Mouse (Mus musculus) ES-Bruce4 (cell line): ENCODE measurements at regions not wholly inside any gene's neighbourhood (a gene's known extent, or its start where the extent isn't known, plus 50 kb on each side); places are given as distances from the start of the nearest gene placed in this dataset.
"Not testable (repeated sequence)": the region's sequence is repeated elsewhere in the genome, so short reads cannot be mapped to it uniquely, and the experiment has no call there.

Source experiments
- CTCF ChIP-seq: IDR thresholded peaks from one replicate; pipeline ENCODE4 v1.8.1; 2011; ENCODE audit warnings: low read depth, low read length
- POLR2A ChIP-seq: IDR thresholded peaks from one replicate; pipeline ENCODE4 v1.8.1; 2011; ENCODE audit warnings: low read length; ENCODE audit not compliant: insufficient read depth

GRCm38 (mm10) chr11:23095723-23096122 is 88.4 kb downstream of the Fam161a start:
- TF ChIP-seq CTCF, POLR2A: not testable (repeated sequence)
